Mouse (Mus musculus) CH12.LX (cell line): ENCODE data around the gene Mthfsl. TPM values are rescaled to one million over a fixed set of nuclear protein-coding genes. Genes with fewer than 3 reads are reported as not detected.
"Not testable (repeated sequence)": the region's sequence is repeated elsewhere in the genome, so short reads cannot be mapped to it uniquely, and the experiment has no call there.

ENCODE experiments used
- DNase-seq: peaks from one replicate; pipeline ENCODE4 v3.0.0-alpha.2; 2013; ENCODE audit errors: extremely low read depth
- H3K27ac ChIP-seq: 2 replicates; pipeline ENCODE4 v1.5.1; 2012; ENCODE audit warnings: low read depth, mild to moderate bottlenecking, control low read depth, moderate library complexity; ENCODE audit not compliant: insufficient read depth
- H3K27me3 ChIP-seq: replicated peaks from 2 replicates; pipeline ENCODE3; 2012; ENCODE audit warnings: inconsistent platforms
- H3K36me3 ChIP-seq, 2 experiments: replicated peaks in 1 of 2; 2 replicates each; pipeline versions ENCODE3 to v1.6.1; 2012; ENCODE audit warnings: inconsistent platforms in 1 of 2, low read length in 1 of 2, mild to moderate bottlenecking in 1 of 2, mixed read lengths in 1 of 2, moderate library complexity in 1 of 2; ENCODE audit not compliant: control insufficient read depth in 1 of 2, insufficient read depth in 1 of 2
- H3K4me1 ChIP-seq, 2 experiments: 2 replicates each; pipeline ENCODE4 v1.6.1; 2012; ENCODE audit warnings: inconsistent platforms in 1 of 2, moderate library complexity in 1 of 2; ENCODE audit not compliant: insufficient read depth in 2 of 2, control insufficient read depth in 1 of 2
- H3K4me2 ChIP-seq: 2 replicates; pipeline ENCODE4 v1.6.1; 2012; ENCODE audit warnings: low read depth, mild to moderate bottlenecking, control low read depth; ENCODE audit not compliant: poor library complexity, insufficient read depth, severe bottlenecking
- H3K4me3 ChIP-seq, 3 experiments: fragments of 150-350 bp in 1 of 3; sonication (generic) in 1 of 3; replicated peaks in 1 of 3; 2 replicates each; pipeline versions ENCODE3 to v1.5.1; 2011 to 2012; ENCODE audit warnings: low read depth in 2 of 3, low read length in 2 of 3, mild to moderate bottlenecking in 2 of 3, moderate library complexity in 2 of 3, control low read depth in 1 of 3, improper control_type of control experiment in 1 of 3, inconsistent platforms in 1 of 3, mixed read lengths in 1 of 3; ENCODE audit not compliant: poor library complexity in 1 of 3
- H3K79me2 ChIP-seq: replicated peaks from 2 replicates; pipeline ENCODE4 v1.6.1; 2012; ENCODE audit warnings: mild to moderate bottlenecking, moderate library complexity; ENCODE audit not compliant: control insufficient read depth, poor library complexity, insufficient read depth, severe bottlenecking; ENCODE audit errors: extremely low read depth
- H3K9ac ChIP-seq: 2 replicates; pipeline ENCODE4 v1.6.1; 2012; ENCODE audit warnings: low read depth, mild to moderate bottlenecking, control low read depth, moderate library complexity; ENCODE audit not compliant: insufficient read depth
- H3K9me3 ChIP-seq: replicated peaks from 2 replicates; pipeline ENCODE3; 2012; ENCODE audit warnings: low read length, inconsistent platforms, mixed read lengths
- BHLHE40 ChIP-seq: IDR thresholded peaks from 2 replicates; pipeline ENCODE4 v1.6.1; 2011; ENCODE audit warnings: mild to moderate bottlenecking, low read depth, low read length, improper control_type of control experiment
- ETS1 ChIP-seq: conservative IDR thresholded peaks from 2 replicates; pipeline ENCODE4 v1.6.1; 2012; ENCODE audit warnings: low read depth, mild to moderate bottlenecking, inconsistent platforms, low read length, improper control_type of control experiment, moderate library complexity
- IRF4 ChIP-seq: IDR thresholded peaks from 2 replicates; pipeline ENCODE4 v1.6.1; 2014; ENCODE audit warnings: low read depth, mild to moderate bottlenecking, inconsistent platforms, low read length, improper control_type of control experiment
- JUND ChIP-seq: conservative IDR thresholded peaks from 2 replicates; pipeline ENCODE4 v1.6.1; 2011; ENCODE audit warnings: low read depth, low read length, improper control_type of control experiment
- MEF2A ChIP-seq: IDR thresholded peaks from 2 replicates; pipeline ENCODE4 v1.6.1; 2014; ENCODE audit warnings: low read depth, mild to moderate bottlenecking, inconsistent platforms, low read length, improper control_type of control experiment, borderline replicate concordance
- NRF1 ChIP-seq: IDR thresholded peaks from 2 replicates; pipeline ENCODE4 v1.6.1; 2014; ENCODE audit warnings: low read depth, mild to moderate bottlenecking, inconsistent platforms, low read length, improper control_type of control experiment, moderate library complexity
- ZNF384 ChIP-seq: IDR thresholded peaks from 2 replicates; pipeline ENCODE4 v1.6.1; 2012; ENCODE audit warnings: low read depth, low read length, improper control_type of control experiment, inconsistent platforms
- dilution Hi-C: fragments of 300-500 bp; cut with MboI; formaldehyde crosslinking; loops from 2 replicates; pipeline ENCODE4 v1.14.3; 2020; ENCODE audit warnings: low sequenced_read_pairs; ENCODE audit not compliant: extremely low pct_unique_long_range_greater_than_20kb, extremely low pct_ligation_motif_present
- in situ Hi-C: fragments of 300-500 bp; cut with MboI; formaldehyde crosslinking; loops from 3 replicates; pipeline ENCODE4 v1.14.3; 2019; ENCODE audit warnings: low sequenced_read_pairs, low pct_ligation_motif_present, low pct_unique_long_range_greater_than_20kb, mixed read lengths
- polyA plus RNA-seq: library from polyadenylated mRNA; unstranded; fragments of >175 nt; gene quantifications from 2 replicates; pipeline ENCODE4 v1.2.1, GENCODE M21; 2012; ENCODE audit warnings: low read depth; ENCODE audit not compliant: insufficient read length
- total RNA-seq, 2 experiments: library from RNA; depleted of rRNA; stranded (reverse); fragments of 300-350 nt in 1 of 2; fragments of >200 nt in 1 of 2; gene quantifications; 2 replicates each; pipeline ENCODE4 v1.2.3; 2012 to 2014

The Mthfsl gene
- total and polyA plus RNA-seq, 3 experiments: 31.8 to 34.2 (median 34.1) TPM

DNA sequence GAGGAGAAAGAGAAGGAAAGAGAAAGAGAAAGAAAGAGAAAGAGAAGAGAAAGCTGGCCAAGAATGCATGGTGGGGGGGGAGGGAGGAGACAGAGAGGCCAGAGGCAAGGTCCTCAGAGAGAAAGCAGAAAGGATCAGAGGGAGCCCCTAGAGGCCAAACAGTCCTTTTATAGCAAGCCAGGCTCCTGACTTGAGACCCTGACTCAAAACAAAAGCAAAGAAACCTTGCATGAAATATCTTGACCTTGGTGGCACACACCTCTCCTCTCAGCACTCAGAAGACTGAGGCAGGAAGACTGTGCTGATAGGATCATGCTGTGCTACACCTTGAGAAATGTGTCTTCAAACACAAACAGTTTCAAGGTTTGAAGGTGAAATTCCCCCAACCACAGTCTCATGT, 1.5 kb upstream of the Mthfsl start:
- H3K79me2 ChIP-seq: peaks cover 13% of the 10 kb centered on the region
- H3K4me3 ChIP-seq, H3K9me3 ChIP-seq, dilution Hi-C loops, H3K27me3 ChIP-seq, in situ Hi-C loops, H3K9ac ChIP-seq: not testable (repeated sequence)
- peaks cover 8 to 10% of the 10 kb centered on the region in 2 experiments; a peak in 3 of 4 replicates for H3K4me1 ChIP-seq
- TF ChIP-seq JUND (0 out of 2 replicates have a peak, but pooled peaks have one; percentile 42), IRF4 (peak; percentile 79), BHLHE40 (peak; percentile 25; the same call in 1 of the 2 replicates), ETS1 (peak; percentile 50), MEF2A (peak; percentile 62; the same call in 1 of the 2 replicates)
- TF ChIP-seq, all 38 proteins: peak for 5; not testable (repeated sequence) for 33
- peak overlapping the region; percentile 61 for H3K4me2 ChIP-seq
- H3K27ac ChIP-seq: peak overlapping the region; percentile 78
- not testable (repeated sequence) for H3K36me3 ChIP-seq, DNase-seq

GRCm38 (mm10) chr9:88719073-88719921, 799 bp downstream of the Mthfsl start:
- TF ChIP-seq ZNF384 (peak; percentile 69), NRF1 (peak; percentile 69)
- dilution Hi-C loops, DNase-seq, H3K79me2 ChIP-seq, H3K36me3 ChIP-seq, H3K9me3 ChIP-seq, H3K27me3 ChIP-seq, in situ Hi-C loops: not testable (repeated sequence)
- H3K4me1 ChIP-seq: peaks cover 8 to 10% of the 10 kb centered on the region in 2 experiments; a peak in 3 of 4 replicates
- H3K4me3 ChIP-seq: peak overlapping the region in 2 of 3 experiments; percentile 59 to 60
- H3K4me2 ChIP-seq: peak overlapping the region; percentile 44; the same call in 1 of the 2 replicates
- peak overlapping the region; percentile 76 for H3K9ac ChIP-seq
- peak overlapping the region; percentile 93 for H3K27ac ChIP-seq

DNA sequence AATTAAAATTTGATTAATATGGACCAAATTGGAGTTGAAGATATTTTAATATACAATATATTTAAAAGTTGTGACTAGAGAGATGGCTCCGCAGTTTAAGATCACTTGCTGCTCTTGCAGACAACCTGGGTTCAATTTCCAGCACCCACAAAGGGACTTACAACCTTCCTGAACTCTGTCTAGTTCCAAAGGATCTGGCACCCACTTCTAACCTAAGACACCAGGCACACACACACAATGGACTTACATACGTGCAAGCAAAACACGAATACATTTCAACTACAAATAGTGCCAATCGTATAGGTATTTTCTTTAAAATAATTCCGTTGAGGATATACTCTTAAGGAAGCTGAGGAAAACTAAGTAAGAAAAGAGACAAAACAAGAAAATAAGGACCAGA, 1.5 kb downstream of the Mthfsl start:
- Histone ChIP-seq H3K4me2 (peak overlapping the region; percentile 92), H3K9ac (peak overlapping the region; percentile 76; the same call in 1 of the 2 replicates), H3K4me1 (peaks cover 8 to 10% of the 10 kb centered on the region in 2 experiments; a peak in 3 of 4 replicates)
- dilution Hi-C loops, in situ Hi-C loops, H3K4me3 ChIP-seq, H3K36me3 ChIP-seq, H3K9me3 ChIP-seq, H3K27ac ChIP-seq, H3K79me2 ChIP-seq, DNase-seq, H3K27me3 ChIP-seq: not testable (repeated sequence)
